Comparison of ENCODE assay signal across 28 mouse cellular contexts in genomic region chr7:143111719-143112118, GRCm38 (mm10). TPM values are rescaled to one million over a fixed set of nuclear protein-coding genes. Genes with fewer than 3 reads are reported as not detected.
DNase-seq lines count a peak whose midpoint lies in the region; ATAC-seq lines count a peak whose summit lies in the region.
"Had no signal": no experiment of that assay in that cellular context is flagged by ENCODE, and none has a peak within 500 bp of the region (broad histone marks: within the 10 kb centered on the region; RNA-seq: fewer than 3 reads in every experiment).

No protein-coding gene starts in this region.

- peak; percentile 42 to 58 for DNase-seq in heart, adult 18-20 months
- DNase-seq in heart, postnatal 25 days (ENCODE audit: low spot score): no peak
- DNase-seq in heart, embryonic 10.5 days (ENCODE audit: low spot score): peak; percentile 89
- no peak for DNase-seq in urinary bladder, postnatal 14 days (ENCODE audit: low spot score)
- no peak for DNase-seq in kidney, postnatal 10 days
- DNase-seq: adrenal gland, postnatal 25 days; cerebellum, adult 9-10 months; gastrocnemius, postnatal 10 days; kidney, adult 2 months; left cerebral cortex, postnatal 4 days; lung, adult 2 months; right cerebral cortex, adult 18-20 months; right cerebral cortex, postnatal 4 days; thymus, adult 18-20 months; thymus, postnatal 36 days had no signal

- H3K27ac ChIP-seq in heart, embryonic 10.5 days: peak overlapping the region; percentile 85
- peak overlapping the region; percentile 96 for H3K27ac ChIP-seq in heart, embryonic 16.5 days (ENCODE audit: low read length)
- H3K27ac ChIP-seq: embryonic facial prominence, embryonic 10.5 days; hindbrain, embryonic 12.5 days; kidney, postnatal 0 days; limb, embryonic 15.5 days; midbrain, embryonic 15.5 days; neural tube, embryonic 15.5 days; stomach, embryonic 15.5 days had no signal

- H3K36me3 ChIP-seq in heart, embryonic 10.5 days: no peaks in the 10 kb centered on the region
- 0 out of 2 replicates have a peak, but pooled peaks cover 3% of the 10 kb centered on the region for H3K36me3 ChIP-seq in heart, embryonic 16.5 days (ENCODE audit: control insufficient read depth, insufficient read depth)
- H3K36me3 ChIP-seq: embryonic facial prominence, embryonic 10.5 days; hindbrain, embryonic 12.5 days; limb, embryonic 15.5 days; midbrain, embryonic 15.5 days; neural tube, embryonic 15.5 days; stomach, embryonic 15.5 days had no signal

- peaks cover 30% of the 10 kb centered on the region for H3K27me3 ChIP-seq in heart, embryonic 10.5 days (ENCODE audit: insufficient read depth, poor library complexity, severe bottlenecking)
- peaks cover 8% of the 10 kb centered on the region for H3K27me3 ChIP-seq in heart, embryonic 16.5 days (ENCODE audit: control insufficient read depth, insufficient read depth, low read length)

- peaks cover 66% of the 10 kb centered on the region for H3K4me1 ChIP-seq in heart, embryonic 10.5 days
- peaks cover 37% of the 10 kb centered on the region for H3K4me1 ChIP-seq in heart, embryonic 16.5 days (ENCODE audit: control insufficient read depth, insufficient read depth, low read length)

- peak overlapping the region; percentile 81 for H3K4me2 ChIP-seq in heart, embryonic 16.5 days (ENCODE audit: low read depth, low read length)
- H3K4me2 ChIP-seq: hindbrain, embryonic 12.5 days; limb, embryonic 15.5 days; midbrain, embryonic 15.5 days; neural tube, embryonic 15.5 days; stomach, embryonic 15.5 days had no signal

- WGBS in heart, embryonic 10.5 days: 32% methylated on average over 4 of the region's 4 CpGs
- WGBS in heart, embryonic 16.5 days: 18% methylated on average over 4 of the region's 4 CpGs

- intact Hi-C loops in heart, postnatal 25 days (cut with DNase I): no loop called here

- peaks cover 2% of the 10 kb centered on the region; the same call in 1 of the 2 replicates for H3K9me3 ChIP-seq in heart, embryonic 10.5 days
- peaks cover 3% of the 10 kb centered on the region; the same call in 1 of the 2 replicates for H3K9me3 ChIP-seq in heart, embryonic 16.5 days (replicated peaks; ENCODE audit: control insufficient read depth, low read length)
- H3K9me3 ChIP-seq: limb, embryonic 15.5 days; midbrain, embryonic 15.5 days; stomach, embryonic 15.5 days had no signal

- H3K9ac ChIP-seq in heart, embryonic 16.5 days (ENCODE audit: low read length): peak overlapping the region; percentile 61; the same call in 1 of the 2 replicates
- H3K9ac ChIP-seq: hindbrain, embryonic 12.5 days; limb, embryonic 15.5 days; midbrain, embryonic 15.5 days; neural tube, embryonic 15.5 days; stomach, embryonic 15.5 days had no signal

- no peak overlapping the region; the same call in 1 of the 2 replicates for H3K4me3 ChIP-seq in heart, embryonic 10.5 days
- no peak overlapping the region for H3K4me3 ChIP-seq in heart, embryonic 16.5 days (ENCODE audit: low read length)
- H3K4me3 ChIP-seq: embryonic facial prominence, embryonic 10.5 days; hindbrain, embryonic 12.5 days; limb, embryonic 15.5 days; midbrain, embryonic 15.5 days; neural tube, embryonic 15.5 days; stomach, embryonic 15.5 days had no signal

- peak; percentile 77 for ATAC-seq in heart, embryonic 16.5 days (replicated peaks; ENCODE audit: extremely low read depth, insufficient read depth, low FRiP score)
- ATAC-seq in megakaryocyte-erythroid progenitor cell, adult 5-6 weeks (replicated peaks; ENCODE audit: low FRiP score, low TSS enrichment, poor library complexity, severe bottlenecking): 0 out of 2 replicates have a peak, but pooled peaks have one; percentile 46
- ATAC-seq: forebrain, embryonic 16.5 days; midbrain, embryonic 15.5 days had no signal

RNA-seq across cellular contexts. Expression of gene Kcnq1, which starts 5.6 kb away (rescaled TPM):
- 10 to 100 TPM; 33.8 to 36.4 TPM for total RNA-seq in heart, adult 18-20 months (2021)
- 10 to 100 TPM; 37.4 to 37.7 TPM for total RNA-seq in heart, postnatal 25 days (2021)
- 5.4 and 10.5 TPM in 2 replicates for polyA plus RNA-seq in heart, embryonic 10.5 days (2016; fragmentation: Nextera tagmentation; extraction: Ambion mirVana)
- 34.6 and 34.9 TPM in 2 replicates for polyA plus RNA-seq in heart, embryonic 16.5 days (2015; fragmentation: Nextera tagmentation; extraction: Ambion mirVana)
- 0.46 TPM in 1 of 2 replicates, not detected in the other for total RNA-seq in megakaryocyte-erythroid progenitor cell, adult 5-6 weeks (2014; fragmentation: Nextera tagmentation)
- total RNA-seq in megakaryocyte-erythroid progenitor cell, adult 5-6 weeks (2017): not detected in 2 replicates
- total RNA-seq: common myeloid progenitor, adult 5-6 weeks; granulocyte monocyte progenitor cell, adult 5-6 weeks had no signal

RNA-seq across cellular contexts. Expression of gene Trpm5, which starts 17.3 kb away (rescaled TPM):
- under 1 TPM in 1 of 2 experiments, not detected in 1; 0.10 TPM for total RNA-seq in heart, adult 18-20 months (2021)
- not detected for total RNA-seq in heart, postnatal 25 days (2021)
- polyA plus RNA-seq in heart, embryonic 10.5 days (2016; fragmentation: Nextera tagmentation; extraction: Ambion mirVana): 1.1 and 1.5 TPM in 2 replicates
- polyA plus RNA-seq in heart, embryonic 16.5 days (2015; fragmentation: Nextera tagmentation; extraction: Ambion mirVana): 3.1 and 3.7 TPM in 2 replicates
- total RNA-seq in megakaryocyte-erythroid progenitor cell, adult 5-6 weeks (2014; fragmentation: Nextera tagmentation): 0.13 TPM in 1 of 2 replicates, not detected in the other
- total RNA-seq in megakaryocyte-erythroid progenitor cell, adult 5-6 weeks (2017): 2.3 TPM in 1 of 2 replicates, not detected in the other
- total RNA-seq: common myeloid progenitor, adult 5-6 weeks; granulocyte monocyte progenitor cell, adult 5-6 weeks; left cerebral cortex, adult 8-10 months had no signal

RNA-seq across cellular contexts. Expression of gene Tssc4, which starts 42.7 kb away (rescaled TPM):
- 10 to 100 TPM; 13.1 to 14.9 TPM for total RNA-seq in heart, adult 18-20 months (2021)
- total RNA-seq in heart, postnatal 25 days (2021): 10 to 100 TPM; 13.8 to 19.6 TPM
- 78.0 and 99.5 TPM in 2 replicates for polyA plus RNA-seq in heart, embryonic 10.5 days (2016; fragmentation: Nextera tagmentation; extraction: Ambion mirVana)
- 59.2 and 61.5 TPM in 2 replicates for polyA plus RNA-seq in heart, embryonic 16.5 days (2015; fragmentation: Nextera tagmentation; extraction: Ambion mirVana)
- total RNA-seq in megakaryocyte-erythroid progenitor cell, adult 5-6 weeks (2014; fragmentation: Nextera tagmentation): 36.9 and 58.7 TPM in 2 replicates
- total RNA-seq in megakaryocyte-erythroid progenitor cell, adult 5-6 weeks (2017): 15.5 and 37.8 TPM in 2 replicates

RNA-seq across cellular contexts. Expression of gene Cd81, which starts 59.2 kb away (rescaled TPM):
- total RNA-seq in heart, adult 18-20 months (2021): 100 to 1,000 TPM; 410 to 413 TPM
- 100 to 1,000 TPM; 424 to 455 TPM for total RNA-seq in heart, postnatal 25 days (2021)
- 472 and 583 TPM in 2 replicates for polyA plus RNA-seq in heart, embryonic 10.5 days (2016; fragmentation: Nextera tagmentation; extraction: Ambion mirVana)
- 878 and 900 TPM in 2 replicates for polyA plus RNA-seq in heart, embryonic 16.5 days (2015; fragmentation: Nextera tagmentation; extraction: Ambion mirVana)
- 194 and 203 TPM in 2 replicates for total RNA-seq in megakaryocyte-erythroid progenitor cell, adult 5-6 weeks (2014; fragmentation: Nextera tagmentation)
- 214 and 238 TPM in 2 replicates for total RNA-seq in megakaryocyte-erythroid progenitor cell, adult 5-6 weeks (2017)

Comparison
In these comparisons a context has a peak if more than half of its experiments do, and no peak if none do; other contexts are left out.
1. DNase-seq: peak in heart, adult 18-20 months (2 of 2) and heart, embryonic 10.5 days (single experiment); none in heart, postnatal 25 days (single experiment), urinary bladder, postnatal 14 days (single experiment) and kidney, postnatal 10 days (single experiment).
2. RNA of gene Kcnq1, which starts 5.6 kb away (total RNA-seq): 37.4 to 37.7 TPM in heart, postnatal 25 days and 33.8 to 36.4 TPM in heart, adult 18-20 months; 0.46 TPM in megakaryocyte-erythroid progenitor cell, adult 5-6 weeks; every median in the first group is over 10 times any median in the second.